Mouse (Mus musculus) left cerebral cortex, adult 11 months (tissue): ENCODE measurements around the gene Gm49333.

ENCODE experiments used
- DNase-seq: peaks from one replicate; pipeline ENCODE4 v3.0.0; 2022; ENCODE audit warnings: low spot score

The Gm49333 gene

GRCm38 (mm10) chr16:20690774-20691173, 79.4 kb downstream of the Gm49333 start:
- no peak for DNase-seq

- DNase-seq: no peak
Observed at GRCm38 (mm10) chr16:20691617-20692016, 80.2 kb downstream of the Gm49333 start.

DNA sequence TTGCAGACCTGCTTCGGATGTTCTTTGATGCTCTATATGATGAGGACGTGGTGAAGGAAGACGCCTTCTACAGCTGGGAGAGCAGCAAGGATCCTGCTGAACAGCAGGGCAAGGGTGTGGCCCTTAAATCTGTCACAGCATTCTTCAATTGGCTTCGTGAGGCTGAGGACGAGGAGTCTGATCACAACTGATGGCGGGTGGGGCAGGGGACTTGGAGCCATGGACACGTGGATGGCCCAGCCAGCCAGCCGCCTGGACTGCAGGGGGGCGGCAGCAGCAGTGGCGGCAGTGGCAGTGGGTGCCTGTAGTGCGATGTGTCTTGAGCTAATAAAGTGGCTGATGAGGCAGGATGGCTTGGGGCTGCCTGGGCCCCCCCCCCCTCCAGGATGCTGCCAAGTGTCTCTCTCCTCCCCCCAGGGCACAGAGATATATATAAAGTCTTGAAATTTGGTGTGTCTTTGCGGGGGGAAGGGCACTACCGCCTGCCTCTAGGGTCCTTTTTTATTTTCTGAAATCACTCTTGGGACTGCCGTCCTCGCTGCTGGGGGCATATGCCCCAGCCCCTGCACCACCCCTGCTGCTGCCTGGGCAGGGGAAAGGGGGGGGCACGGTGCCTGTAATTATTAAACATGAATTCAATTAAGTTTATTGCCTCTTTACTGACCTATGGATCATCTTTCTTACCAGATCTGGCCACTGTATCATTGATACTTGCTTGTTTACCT, 81.0 kb downstream of the Gm49333 start:
- no peak for DNase-seq

DNA sequence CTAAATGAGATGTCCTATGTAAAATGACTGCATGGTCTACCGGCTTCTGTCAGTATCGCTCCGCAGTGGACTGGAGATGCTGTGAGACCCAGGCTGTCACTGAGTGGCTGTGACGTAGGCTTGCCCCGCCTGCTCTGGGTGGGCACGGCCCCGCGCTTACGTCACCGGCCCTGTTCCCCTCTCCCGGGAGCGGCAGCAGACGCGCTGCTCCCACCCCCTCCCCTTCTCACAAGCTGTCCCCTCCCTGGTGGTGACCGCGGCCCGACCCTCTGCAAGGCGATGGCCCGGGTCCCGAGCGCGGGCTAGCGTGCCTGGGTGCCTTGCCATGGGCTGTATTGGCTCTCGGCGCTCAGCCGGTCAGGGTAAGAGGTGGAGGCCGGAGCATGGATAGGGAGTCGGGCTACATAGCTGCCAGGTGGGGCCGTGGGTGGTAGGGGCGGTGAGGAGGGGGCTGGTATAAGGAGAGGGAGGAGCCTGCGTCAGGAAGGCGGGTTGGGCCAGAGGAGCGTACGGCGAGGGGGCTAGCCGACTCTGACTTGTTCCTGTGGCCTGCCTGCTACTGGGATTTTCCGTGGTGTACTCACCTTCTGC, 81.8 kb downstream of the Gm49333 start, which contains the start of gene Fam131a:
Gene Fam131a, plus strand, starts transcription at position 131 of the 591 bp plus-strand sequence.
- peak; percentile 92 for DNase-seq

DNA sequence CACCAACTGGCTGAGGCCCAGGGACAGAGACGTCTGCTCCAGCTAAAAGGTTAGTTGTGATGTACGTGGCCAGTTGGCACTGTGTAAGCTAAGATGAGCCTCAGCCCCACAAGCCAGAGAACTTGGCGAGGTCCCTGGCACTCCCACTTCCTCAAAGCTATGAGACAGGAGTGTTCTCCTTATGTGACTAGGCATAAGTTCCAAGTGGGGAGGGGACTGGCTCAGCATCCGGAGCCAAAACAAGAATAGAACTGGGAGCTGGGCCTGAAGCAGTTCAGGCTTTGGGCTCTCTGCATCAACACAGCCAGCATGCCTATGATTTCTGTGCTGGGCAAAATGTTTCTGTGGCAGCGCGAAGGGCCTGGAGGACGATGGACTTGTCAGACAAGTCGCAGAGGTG, 83.4 kb downstream of the Gm49333 start:
- DNase-seq: no peak
